Mouse (Mus musculus) CH12.LX (cell line): ENCODE measurements around the gene Tmem104.

Experiments used
- CHD1 ChIP-seq: IDR thresholded peaks from 2 replicates; pipeline ENCODE4 v1.6.1; 2012; ENCODE audit warnings: low read depth, low read length, improper control_type of control experiment, inconsistent platforms
- CTCF ChIP-seq, 2 experiments: IDR thresholded peaks in 1 of 2; conservative IDR thresholded peaks in 1 of 2; 2 replicates each; pipeline ENCODE4 v1.5.1; 2011 to 2012; ENCODE audit warnings: low read depth in 2 of 2, low read length in 2 of 2, improper control_type of control experiment in 1 of 2, inconsistent platforms in 1 of 2, mild to moderate bottlenecking in 1 of 2, moderate library complexity in 1 of 2
- ELF1 ChIP-seq: IDR thresholded peaks from 2 replicates; pipeline ENCODE4 v1.6.1; 2014; ENCODE audit warnings: low read depth, mild to moderate bottlenecking, inconsistent platforms, low read length, improper control_type of control experiment
- EP300 ChIP-seq: IDR thresholded peaks from 2 replicates; pipeline ENCODE4 v1.6.1; 2011; ENCODE audit warnings: low read length, improper control_type of control experiment
- KAT2A ChIP-seq: IDR thresholded peaks from 2 replicates; pipeline ENCODE4 v1.6.1; 2012; ENCODE audit warnings: low read length, improper control_type of control experiment, inconsistent platforms; ENCODE audit not compliant: insufficient replicate concordance
- MAFK ChIP-seq: IDR thresholded peaks from 2 replicates; pipeline ENCODE4 v1.6.1; 2011; ENCODE audit warnings: low read length, improper control_type of control experiment; ENCODE audit not compliant: insufficient replicate concordance
- MAX ChIP-seq: IDR thresholded peaks from 2 replicates; pipeline ENCODE4 v1.6.1; 2011; ENCODE audit warnings: low read length, improper control_type of control experiment
- NRF1 ChIP-seq: IDR thresholded peaks from 2 replicates; pipeline ENCODE4 v1.6.1; 2014; ENCODE audit warnings: low read depth, mild to moderate bottlenecking, inconsistent platforms, low read length, improper control_type of control experiment, moderate library complexity
- POLR2A ChIP-seq: IDR thresholded peaks from 2 replicates; pipeline ENCODE4 v1.6.1; 2011; ENCODE audit warnings: low read depth, mild to moderate bottlenecking, improper control_type of control experiment, low read length
- RCOR1 ChIP-seq: conservative IDR thresholded peaks from 2 replicates; pipeline ENCODE4 v1.6.1; 2012; ENCODE audit warnings: low read depth, mild to moderate bottlenecking, inconsistent platforms, low read length, improper control_type of control experiment
- USF1 ChIP-seq: IDR thresholded peaks from 2 replicates; pipeline ENCODE4 v1.6.1; 2014; ENCODE audit warnings: low read depth, mild to moderate bottlenecking, inconsistent platforms, low read length, improper control_type of control experiment
- ZC3H11A ChIP-seq: IDR thresholded peaks from 2 replicates; pipeline ENCODE4 v1.6.1; 2012; ENCODE audit warnings: low read depth, mild to moderate bottlenecking, inconsistent platforms, low read length, improper control_type of control experiment
- ZNF384 ChIP-seq: IDR thresholded peaks from 2 replicates; pipeline ENCODE4 v1.6.1; 2012; ENCODE audit warnings: low read depth, low read length, improper control_type of control experiment, inconsistent platforms

DNA sequence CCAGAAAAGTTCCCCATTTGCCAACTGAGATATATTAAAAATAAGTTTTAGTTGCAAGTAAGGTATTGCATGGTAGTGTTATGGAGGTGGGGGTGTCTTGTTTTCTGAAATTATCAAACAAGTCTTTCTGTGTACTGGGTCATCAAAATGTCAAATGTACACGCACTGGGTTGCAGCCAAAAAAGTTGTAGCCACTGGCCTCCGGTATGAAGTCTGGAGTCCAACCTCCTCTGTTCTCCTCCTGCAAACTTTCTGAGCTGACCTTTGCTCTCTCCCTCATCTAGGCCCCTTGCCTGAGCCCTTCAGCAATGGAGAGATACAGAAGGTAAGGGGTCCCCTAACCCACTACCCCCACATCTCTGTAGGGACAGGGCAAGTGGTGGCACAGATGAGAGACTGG is 8.5 kb upstream of the Tmem104 start:
- TF ChIP-seq CHD1 (no peak), NRF1 (no peak), ZNF384 (no peak), CTCF (conservative IDR thresholded peaks at IDR 0.05 in 1 of 2, IDR thresholded peaks at IDR 0.05 in 1 of 2; ENCODE audit: low read depth in 2 of 2, low read length in 2 of 2) (no peak), POLR2A (no peak), USF1 (no peak), RCOR1 (no peak), MAX (no peak), KAT2A (no peak), EP300 (no peak), ZC3H11A (no peak), ELF1 (no peak), MAFK (no peak)
